14 mouse cellular contexts compared by ENCODE assay signal in genomic region chr16:33953008-33953407, GRCm38 (mm10). TPM values are rescaled to one million over a fixed set of nuclear protein-coding genes. Genes with fewer than 3 reads are reported as not detected.
DNase-seq lines count a peak whose midpoint lies in the region.
"Had no signal": no experiment of that assay in that cellular context is flagged by ENCODE, and none has a peak within 500 bp of the region (broad histone marks: within the 10 kb centered on the region; RNA-seq: fewer than 3 reads in every experiment).

No protein-coding gene starts in this region.

- DNase-seq in heart, adult 11 months: peak; percentile 63
- no peak for DNase-seq in heart, postnatal 4 days
- DNase-seq in urinary bladder, adult 2 months (ENCODE audit: low spot score): peak; percentile 1
- no peak for DNase-seq in urinary bladder, postnatal 36 days (ENCODE audit: low spot score in 2 of 2)
- no peak for DNase-seq in embryo, embryonic 10 days (ENCODE audit: low spot score)
- DNase-seq: adrenal gland, adult 8-10 months; adrenal gland, postnatal 14 days; adrenal gland, postnatal 36 days; cerebellum, adult 11-12 months; cerebellum, adult 2 months; cerebellum, adult 9-10 months; cerebellum, postnatal 10 days; cerebellum, postnatal 25 days; embryo, embryonic 11 days had no signal

RNA-seq across cellular contexts. Expression of gene Umps, which starts 13.8 kb away (rescaled TPM):
- 10 to 100 TPM; 17.0 to 18.1 TPM for total RNA-seq in heart, postnatal 4 days (2021)
- 10.7 and 10.9 TPM in 2 replicates for polyA plus RNA-seq in urinary bladder, adult 2 months (2012; rRNA removed)

Comparison
In these comparisons a context has a peak if more than half of its experiments do, and no peak if none do; other contexts are left out.
1. DNase-seq: peak in heart, adult 11 months (single experiment) and urinary bladder, adult 2 months (single experiment); none in heart, postnatal 4 days (single experiment), urinary bladder, postnatal 36 days (0 of 2) and embryo, embryonic 10 days (single experiment).